Mouse (Mus musculus): ENCODE measurements around the gene Slc25a35.
"Not testable (repeated sequence)": the region's sequence is repeated elsewhere in the genome, so short reads cannot be mapped to it uniquely, and the experiment has no call there.

Gene Slc25a35

GRCm38 (mm10) chr11:69006575-69006974, 38.6 kb downstream of the Slc25a35 start:
- not testable (repeated sequence) for DNase-seq (ENCODE audit: low spot score in 2 of 2)

- peak; percentile 93 to 97 for DNase-seq (ENCODE audit: low spot score in 2 of 2)
Measured at GRCm38 (mm10) chr11:69008182-69009121, 40.5 kb downstream of the Slc25a35 start, which contains the start of gene Pfas. Gene Pfas, minus strand, starts transcription at chr11:69008460.

- DNase-seq (ENCODE audit: low spot score in 2 of 2) = no peak
Measured at GRCm38 (mm10) chr11:69009508-69009907, 41.6 kb downstream of the Slc25a35 start.

GRCm38 (mm10) chr11:69010400-69011323, 42.7 kb downstream of the Slc25a35 start:
- DNase-seq (ENCODE audit: low spot score in 2 of 2) = no peak

- DNase-seq (ENCODE audit: low spot score in 2 of 2) = not testable (repeated sequence)
Measured at GRCm38 (mm10) chr11:69011445-69011844, 43.5 kb downstream of the Slc25a35 start.

GRCm38 (mm10) chr11:69012071-69012601, 44.2 kb downstream of the Slc25a35 start:
- DNase-seq (ENCODE audit: low spot score in 2 of 2) = peak; percentile 87 to 89

- DNase-seq (ENCODE audit: low spot score in 2 of 2) = peak; percentile 90 to 93
Measured at GRCm38 (mm10) chr11:69015644-69016441, 47.9 kb downstream of the Slc25a35 start, which contains the start of gene Ctc1. Gene Ctc1, plus strand, starts transcription at chr11:69015911.

- no peak for DNase-seq (ENCODE audit: low spot score in 2 of 2)
Measured at GRCm38 (mm10) chr11:69016755-69017154, 48.8 kb downstream of the Slc25a35 start.

- no peak for DNase-seq (ENCODE audit: low spot score in 2 of 2)
Measured at GRCm38 (mm10) chr11:69020691-69021090, 52.8 kb downstream of the Slc25a35 start.
